Mouse (Mus musculus) erythroblast, adult 5-6 weeks (primary cell): ENCODE measurements around the gene Bin2. TPM values are rescaled to one million over a fixed set of nuclear protein-coding genes. Genes with fewer than 3 reads are reported as not detected.
A peak's percentile ranks its signal among the peaks of the same experiment; 100 is the strongest.
"Not testable (repeated sequence)": the region's sequence is repeated elsewhere in the genome, so short reads cannot be mapped to it uniquely, and the experiment has no call there.

Experiments used
- ATAC-seq: replicated peaks from 2 replicates; pipeline ENCODE4 v1.8.0; 2016; ENCODE audit warnings: moderate number of reproducible peaks, mild to moderate bottlenecking, moderate TSS enrichment, inconsistent platforms; ENCODE audit not compliant: poor library complexity, low FRiP score, severe bottlenecking
- total RNA-seq, 2 experiments: library from RNA; stranded (forward) in 1 of 2; stranded (reverse) in 1 of 2; fragments of 150-400 nt in 1 of 2; fragments of 200-764, 138-1000 nt in 1 of 2; gene quantifications; 2 replicates each; pipeline versions ENCODE4 v1.2.3 to v1.2.4; 2015 to 2017; ENCODE audit warnings: low replicate concordance in 2 of 2

Bin2 gene
- total RNA-seq, 2 experiments from 2014 or later, result 30.4 to 32.1 TPM

- no peak for ATAC-seq
Observed at GRCm38 (mm10) chr15:100627287-100627686, 42.1 kb downstream of the Bin2 start.

GRCm38 (mm10) chr15:100624435-100624834 lies 44.9 kb downstream of the Bin2 start:
- no peak for ATAC-seq

- no peak for ATAC-seq
Observed at GRCm38 (mm10) chr15:100623754-100624153, 45.6 kb downstream of the Bin2 start.

DNA sequence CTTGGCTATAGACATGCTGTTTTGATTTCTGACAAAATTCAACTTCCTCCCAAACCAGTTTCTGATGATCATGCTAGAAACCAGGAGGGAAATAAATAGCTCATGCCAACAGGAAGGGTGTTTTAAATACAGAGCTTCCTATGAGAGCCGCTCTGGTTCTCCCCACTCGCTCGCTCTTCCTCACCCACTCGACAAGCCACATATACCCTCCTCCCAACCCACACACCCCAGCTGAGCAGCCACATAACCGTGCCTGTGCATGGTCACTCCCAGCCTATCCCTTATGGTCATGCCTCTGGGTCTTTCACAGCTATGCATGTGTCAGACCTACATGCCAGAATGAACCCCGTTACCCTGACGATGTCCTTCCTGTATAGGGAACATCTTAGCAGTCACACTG lies 47.2 kb downstream of the Bin2 start:
- ATAC-seq, result no peak

DNA sequence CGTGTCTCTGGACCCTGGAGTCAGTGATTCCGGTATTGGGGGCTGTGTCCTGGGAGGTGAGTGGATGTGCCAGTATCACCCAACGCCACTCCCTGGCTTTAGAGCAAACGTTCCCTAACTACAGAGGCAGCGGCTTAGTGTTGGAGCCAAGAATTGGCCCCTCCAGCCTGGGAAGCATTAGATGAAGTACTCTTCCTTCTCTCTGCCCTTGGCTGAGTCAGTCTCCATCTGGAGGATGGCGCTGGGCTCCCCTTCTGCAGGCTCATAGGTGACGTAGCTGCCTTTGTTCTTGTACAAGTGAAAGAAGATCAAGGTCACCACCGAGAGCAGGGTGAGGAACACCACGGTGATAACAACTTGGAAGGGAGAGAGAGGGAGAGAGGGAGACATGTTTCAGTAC lies 47.7 kb downstream of the Bin2 start:
- ATAC-seq, result not testable (repeated sequence)

- no peak for ATAC-seq
Observed at GRCm38 (mm10) chr15:100619200-100619599, 50.2 kb downstream of the Bin2 start.

DNA sequence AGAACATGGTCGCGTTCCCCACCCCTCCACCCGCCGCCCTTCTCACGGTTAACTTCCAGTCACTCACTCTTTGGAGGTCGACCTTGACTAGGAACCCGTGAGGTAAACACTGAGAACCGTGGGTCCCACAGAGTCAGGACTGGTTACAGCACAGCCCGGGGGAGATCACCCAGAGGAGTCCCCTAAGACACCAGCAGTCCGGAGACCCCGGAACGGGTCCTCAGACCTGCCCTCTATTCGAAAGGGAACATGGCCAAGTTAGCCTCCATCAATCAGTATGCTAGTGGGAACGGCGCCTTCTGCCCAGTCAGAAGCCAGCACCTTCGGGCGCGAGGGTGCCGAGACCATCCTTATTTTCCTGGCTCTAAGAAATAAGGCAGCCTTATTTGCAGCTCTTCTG lies 53.1 kb downstream of the Bin2 start:
- 0 out of 2 replicates have a peak, but pooled peaks have one; percentile 1 for ATAC-seq

- peak; percentile 55 for ATAC-seq
Observed at GRCm38 (mm10) chr15:100615825-100616220, 53.5 kb downstream of the Bin2 start.

- peak; percentile 70 for ATAC-seq
Observed at GRCm38 (mm10) chr15:100614996-100615824, 54.1 kb downstream of the Bin2 start, which contains the start of gene Dazap2. TSS of gene Dazap2 (plus strand) at chr15:100615349.

GRCm38 (mm10) chr15:100614218-100614995 lies 54.9 kb downstream of the Bin2 start:
- ATAC-seq, result peak; percentile 50

DNA sequence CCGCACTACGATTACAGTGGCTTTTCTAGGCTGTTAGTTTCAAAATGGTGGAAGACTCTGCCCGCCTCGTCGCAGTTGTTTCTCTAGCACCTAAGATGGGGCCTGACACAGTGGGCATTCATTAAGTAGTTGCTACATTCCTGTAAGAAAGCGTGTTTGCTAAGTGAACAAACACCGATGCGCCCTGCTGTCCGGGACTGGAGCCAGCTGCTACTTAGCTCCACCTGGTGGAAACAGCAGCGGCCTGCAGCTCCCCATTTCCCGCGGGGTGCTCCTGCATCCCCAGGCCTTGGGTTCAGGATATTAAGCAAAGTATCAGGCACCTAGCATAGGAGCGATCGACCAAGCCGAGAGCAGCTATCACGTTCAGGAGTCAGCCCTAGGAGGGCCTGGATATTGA lies 55.8 kb downstream of the Bin2 start:
- ATAC-seq, result peak; percentile 53

GRCm38 (mm10) chr15:100612432-100612831 lies 56.9 kb downstream of the Bin2 start:
- ATAC-seq, result no peak

GRCm38 (mm10) chr15:100611951-100612350 lies 57.4 kb downstream of the Bin2 start:
- no peak for ATAC-seq

DNA sequence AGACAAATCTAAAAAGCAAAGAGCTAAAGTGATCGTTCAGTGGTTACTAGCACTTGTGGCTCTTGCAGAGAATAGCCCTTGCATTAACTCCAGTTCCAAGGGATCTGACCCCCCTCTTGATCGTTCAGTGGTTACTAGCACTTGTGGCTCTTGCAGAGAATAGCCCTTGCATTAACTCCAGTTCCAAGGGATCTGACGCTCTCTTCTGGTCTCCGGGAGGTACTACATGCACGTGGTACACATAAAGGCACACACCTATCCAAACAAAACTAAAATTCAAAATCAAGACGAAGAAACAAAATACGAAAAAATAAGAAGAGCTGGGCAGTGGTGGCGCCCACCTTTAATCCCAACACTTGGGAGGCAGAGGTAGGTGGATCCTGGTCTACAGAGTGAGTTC lies 62.7 kb downstream of the Bin2 start:
- ATAC-seq, result not testable (repeated sequence)

DNA sequence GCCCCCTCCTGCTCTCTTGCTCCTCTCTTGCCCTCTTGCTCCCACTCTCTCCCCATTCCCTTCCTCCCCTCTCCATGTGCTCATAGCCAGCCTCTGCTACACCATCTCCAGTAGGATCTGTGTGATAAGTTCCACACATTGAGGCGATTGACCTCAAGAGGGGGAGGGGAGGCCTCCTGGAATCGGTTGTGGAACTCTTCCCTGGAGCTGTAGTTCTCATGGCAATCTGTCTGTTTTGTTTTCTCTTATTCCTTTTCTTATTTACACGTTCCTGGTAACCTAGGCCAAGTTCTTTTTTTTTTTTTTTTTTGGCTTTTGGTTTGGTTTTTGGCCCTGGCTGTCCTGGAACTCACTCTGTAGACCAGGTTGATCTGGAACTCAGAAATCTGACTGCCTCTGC lies 67.7 kb downstream of the Bin2 start:
- ATAC-seq, result no peak

GRCm38 (mm10) chr15:100600696-100601272 lies 68.6 kb downstream of the Bin2 start:
- 0 out of 2 replicates have a peak, but pooled peaks have one; percentile 26 for ATAC-seq

- ATAC-seq, result no peak
Observed at GRCm38 (mm10) chr15:100600047-100600695, 69.2 kb downstream of the Bin2 start.

DNA sequence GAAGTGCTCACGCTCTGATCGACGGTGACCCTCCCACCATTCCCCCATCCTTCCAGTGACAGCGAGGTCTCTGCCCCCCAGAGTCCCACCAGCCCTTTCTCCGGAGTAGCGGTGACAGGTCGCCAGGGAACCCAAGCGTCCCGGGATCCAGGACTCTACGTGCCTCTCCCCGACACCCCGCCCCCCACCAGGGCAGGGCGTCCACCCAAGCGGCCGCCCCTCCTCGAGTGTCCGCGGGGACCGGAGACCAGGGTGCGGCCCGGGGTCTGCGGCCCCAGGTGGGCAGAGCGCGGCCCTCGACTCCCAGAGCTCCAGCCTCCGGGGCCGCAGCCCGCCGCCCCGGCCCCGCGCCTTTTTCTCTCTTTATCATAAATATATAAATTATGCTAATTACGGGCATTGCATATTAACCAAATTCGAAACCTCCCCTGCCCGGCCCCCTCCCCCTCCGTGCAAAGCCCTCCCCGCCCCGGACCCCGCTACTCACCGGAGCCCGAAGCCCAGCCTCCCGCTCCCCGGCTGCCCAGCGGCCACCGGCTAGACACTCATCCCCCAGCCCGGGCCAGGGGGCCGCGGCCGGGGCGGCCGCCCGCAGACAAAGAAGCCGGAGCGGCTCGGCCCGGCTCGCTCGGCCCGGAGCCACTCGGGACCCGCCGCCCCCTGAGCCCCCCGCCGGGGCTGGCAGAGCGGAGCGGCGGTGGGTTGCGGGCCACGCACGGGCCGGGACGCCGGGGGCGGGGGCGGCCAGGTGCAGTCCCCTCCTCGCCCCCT lies 69.9 kb downstream of the Bin2 start, which contains the start of gene Pou6f1:
Gene Pou6f1, minus strand, starts transcription at position 709 of the 771 bp plus-strand sequence.
- ATAC-seq, result no peak

GRCm38 (mm10) chr15:100598883-100599275 lies 70.5 kb downstream of the Bin2 start:
- no peak for ATAC-seq
